Mouse (Mus musculus): ENCODE measurements around the gene Wdr13. TPM values are rescaled to one million over a fixed set of nuclear protein-coding genes. Genes with fewer than 3 reads are reported as not detected.

Wdr13 gene
- polyA plus RNA-seq, 1 experiment from 2014 or later = 66.1 TPM

DNA sequence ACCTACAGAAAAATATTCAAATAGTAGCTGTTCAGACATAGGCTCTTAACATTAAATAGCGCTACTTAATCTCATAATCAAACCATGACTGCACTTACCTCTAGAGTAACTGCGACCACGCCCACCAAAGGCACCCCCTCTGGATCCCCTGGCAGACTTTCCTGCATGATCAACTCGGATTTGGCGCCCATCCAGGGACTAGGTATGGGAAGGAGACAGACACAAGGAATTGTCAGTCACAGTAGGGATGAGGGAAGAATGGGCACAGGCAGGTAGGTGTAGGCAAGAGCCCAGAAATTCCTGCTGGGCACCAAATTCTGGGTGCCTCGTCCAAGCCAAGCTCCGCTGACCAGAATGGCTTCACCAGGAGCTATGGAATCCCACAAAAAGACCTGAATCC is 11.1 kb upstream of the Wdr13 start:
- ChIA-PET POLR2A (no interaction called here), CTCF (no interaction called here)
- DNase-seq (ENCODE audit: low read depth, low spot score) = no peak
- ATAC-seq = no peak
- H3K27me3 ChIP-seq = peaks cover 11% of the 10 kb centered on the region
- TF ChIP-seq CTCF (IDR thresholded peaks at IDR 0.05) = no peak
- in situ Hi-C loops (cut with MboI; ENCODE audit: low pct_unique_long_range_greater_than_20kb) = no loop called here

DNA sequence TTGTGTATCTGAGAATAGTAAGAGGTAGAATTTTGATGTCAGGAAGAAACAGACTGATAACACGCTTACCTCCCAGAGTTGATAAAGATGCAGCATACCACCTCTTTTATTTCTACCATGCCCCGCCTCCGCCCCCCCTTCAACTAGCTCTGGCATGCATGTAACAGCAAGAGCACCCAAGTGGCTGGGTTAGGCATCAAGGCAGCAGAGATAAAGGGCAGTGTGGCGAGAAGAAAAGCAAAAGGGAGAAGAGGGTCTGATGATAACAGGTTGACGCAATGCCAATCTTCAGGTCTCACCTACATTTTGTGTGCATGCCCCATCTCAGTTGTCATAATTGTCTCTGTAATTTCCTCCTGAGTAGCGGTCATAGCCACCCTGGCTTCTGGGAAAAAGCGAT is 10.3 kb upstream of the Wdr13 start:
- POLR2A ChIA-PET = no interaction called here
- DNase-seq (ENCODE audit: low read depth, low spot score) (no peak), ATAC-seq (no peak)
- no peak for TF ChIP-seq CTCF (IDR thresholded peaks at IDR 0.05)
- peaks cover 15% of the 10 kb centered on the region for H3K27me3 ChIP-seq
- CTCF ChIA-PET = no interaction called here
- in situ Hi-C loops (cut with MboI; ENCODE audit: low pct_unique_long_range_greater_than_20kb) = no loop called here

DNA sequence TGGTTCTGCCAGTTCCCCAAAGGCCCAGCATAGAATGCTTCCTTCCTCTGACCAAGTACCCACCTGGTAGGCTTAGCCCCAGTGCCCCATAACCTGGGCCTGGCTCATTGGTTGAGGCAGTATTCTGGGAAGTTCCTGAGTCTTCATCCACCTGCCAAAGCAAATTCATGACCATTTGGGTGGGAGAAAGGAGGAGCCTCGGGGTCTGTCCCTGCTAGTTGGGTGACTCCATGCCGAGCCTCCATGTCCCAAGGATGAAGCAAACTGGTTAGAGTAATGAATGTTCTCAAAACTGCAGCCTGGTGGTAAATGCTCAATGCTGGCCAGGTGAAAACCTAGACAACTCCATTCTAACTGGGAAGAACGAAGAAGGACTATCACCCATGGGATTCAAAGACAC is 8.4 kb upstream of the Wdr13 start:
- in situ Hi-C loops (cut with MboI; ENCODE audit: low pct_unique_long_range_greater_than_20kb) = no loop called here
- TF ChIP-seq CTCF (IDR thresholded peaks at IDR 0.05) = no peak
- no peak for DNase-seq (ENCODE audit: low read depth, low spot score)
- POLR2A ChIA-PET = interaction anchor here (1.3 kb wide), 1 partner anchor 9 kb away, joined by 4 read pairs; no protein-coding TSS in a partner anchor
- CTCF ChIA-PET = interaction anchor here (0.8 kb wide), 1 partner anchor 9 kb away, joined by 3 read pairs; no protein-coding TSS in a partner anchor
- peaks cover 15% of the 10 kb centered on the region for H3K27me3 ChIP-seq
- no peak for ATAC-seq

DNA sequence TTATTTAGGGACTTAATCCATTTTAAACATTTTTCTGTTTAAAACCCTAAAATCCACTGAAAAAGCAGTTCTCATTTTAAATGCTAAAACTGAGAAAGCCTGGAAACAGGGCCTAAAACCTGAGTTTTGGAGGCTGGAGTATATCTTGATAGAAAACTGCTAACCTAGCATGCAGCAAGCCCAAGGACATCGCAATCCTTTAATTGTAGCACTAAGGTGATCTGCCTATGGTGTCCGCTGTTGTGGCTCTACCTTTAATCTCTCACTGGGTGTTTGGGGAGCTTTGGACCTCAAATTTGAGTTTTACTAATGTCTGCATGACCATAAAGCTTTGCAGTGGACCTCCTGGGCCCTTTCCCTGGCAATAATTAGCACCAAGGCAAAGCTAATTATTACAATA is 7.8 kb upstream of the Wdr13 start:
- DNase-seq (ENCODE audit: low read depth, low spot score) (no peak), ATAC-seq (no peak)
- peaks cover 15% of the 10 kb centered on the region for H3K27me3 ChIP-seq
- ChIA-PET CTCF (interaction anchor here (0.8 kb wide), 1 partner anchor 9 kb away, joined by 3 read pairs; no protein-coding TSS in a partner anchor), POLR2A (interaction anchor here (1.3 kb wide), 1 partner anchor 9 kb away, joined by 4 read pairs; no protein-coding TSS in a partner anchor)
- in situ Hi-C loops (cut with MboI; ENCODE audit: low pct_unique_long_range_greater_than_20kb) = no loop called here
- TF ChIP-seq CTCF (IDR thresholded peaks at IDR 0.05) = no peak

DNA sequence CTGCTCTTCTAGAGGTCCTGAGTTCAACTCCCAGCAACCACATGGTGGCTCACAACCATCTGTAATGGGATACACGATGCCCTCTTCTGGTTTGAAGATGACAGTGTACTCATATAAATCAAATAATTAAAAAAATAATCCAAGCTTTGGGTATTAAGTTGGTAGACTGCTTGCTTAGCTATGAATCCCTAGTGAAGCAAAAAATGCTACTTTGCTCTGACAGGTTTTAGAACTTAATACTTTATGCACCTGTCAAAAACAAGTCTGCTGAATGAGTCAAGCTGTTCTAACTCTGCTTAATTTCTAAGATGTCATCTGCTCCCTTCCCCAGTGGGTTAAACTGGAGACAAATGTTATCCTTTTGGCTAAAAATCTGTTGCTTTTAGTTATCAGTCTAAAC is 6.8 kb upstream of the Wdr13 start:
- POLR2A ChIA-PET = interaction anchor here (1.3 kb wide), 1 partner anchor 8 kb away, joined by 4 read pairs; no protein-coding TSS in a partner anchor
- CTCF ChIA-PET = interaction anchor here (0.8 to 1.1 kb wide), 2 partner anchors 10 to 141 kb away, joined by 3 read pairs; no protein-coding TSS in a partner anchor
- in situ Hi-C loops (cut with MboI; ENCODE audit: low pct_unique_long_range_greater_than_20kb) = no loop called here
- ATAC-seq (no peak), DNase-seq (ENCODE audit: low read depth, low spot score) (no peak)
- TF ChIP-seq CTCF (IDR thresholded peaks at IDR 0.05) = no peak
- peaks cover 12% of the 10 kb centered on the region for H3K27me3 ChIP-seq

DNA sequence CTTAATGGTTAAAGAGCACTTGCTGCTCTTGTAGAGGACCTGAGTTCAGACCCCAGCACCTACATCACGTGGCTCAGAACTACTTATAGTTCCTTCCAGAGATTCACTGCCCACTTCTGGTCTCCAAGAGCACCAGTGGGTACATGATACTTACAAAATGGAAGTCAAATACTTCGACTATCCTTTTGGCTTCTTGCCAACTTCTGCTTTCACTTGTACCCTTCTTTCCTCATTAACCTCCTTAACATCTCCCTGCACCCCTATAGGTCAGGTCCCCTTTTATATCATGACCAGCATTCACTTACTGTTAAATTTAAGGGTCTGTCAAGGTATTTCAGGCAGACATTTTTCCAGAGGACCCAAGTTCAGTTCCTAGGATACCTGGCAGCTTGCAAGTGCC is 3.2 kb upstream of the Wdr13 start:
- TF ChIP-seq CTCF (IDR thresholded peaks at IDR 0.05) = no peak
- DNase-seq (ENCODE audit: low read depth, low spot score) = no peak
- POLR2A ChIA-PET = interaction anchor here (0.6 kb wide), 1 partner anchor 1744 kb away, joined by 3 read pairs; no protein-coding TSS in a partner anchor
- in situ Hi-C loops (cut with MboI; ENCODE audit: low pct_unique_long_range_greater_than_20kb) = no loop called here
- H3K27me3 ChIP-seq = peaks cover 4% of the 10 kb centered on the region
- no peak for ATAC-seq
- CTCF ChIA-PET = no interaction called here

DNA sequence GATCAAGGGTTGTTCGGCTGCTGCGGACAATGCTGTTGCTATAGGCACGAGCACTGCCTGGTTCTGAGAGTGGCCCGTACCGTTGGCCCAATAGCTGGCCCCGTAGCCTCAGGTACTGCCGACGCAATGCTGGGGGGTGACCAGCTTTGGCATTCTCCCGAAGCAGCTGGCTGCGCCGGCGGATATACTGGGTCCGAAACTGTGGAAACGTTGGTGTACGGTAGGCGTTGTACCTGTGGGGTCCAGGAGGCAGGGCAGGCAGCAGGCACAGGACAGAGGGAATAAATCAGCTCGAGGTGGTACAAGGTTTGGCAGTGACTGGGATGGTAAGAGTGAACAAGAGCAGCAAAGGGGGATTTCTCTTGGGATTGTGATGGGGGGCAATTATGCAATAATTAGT is 1.3 kb downstream of the Wdr13 start:
- DNase-seq (ENCODE audit: low read depth, low spot score) (no peak), ATAC-seq (no peak)
- in situ Hi-C loops (cut with MboI; ENCODE audit: low pct_unique_long_range_greater_than_20kb) = no loop called here
- H3K27me3 ChIP-seq = no peaks in the 10 kb centered on the region
- TF ChIP-seq CTCF (IDR thresholded peaks at IDR 0.05) = no peak
- ChIA-PET CTCF (interaction anchor here (1.1 to 1.2 kb wide), 2 partner anchors 9 to 16 kb away, joined by 3 to 4 read pairs; no protein-coding TSS in a partner anchor), POLR2A (interaction anchor here (1.0 kb wide), 1 partner anchor 9 kb away, joined by 4 read pairs; no protein-coding TSS in a partner anchor)

DNA sequence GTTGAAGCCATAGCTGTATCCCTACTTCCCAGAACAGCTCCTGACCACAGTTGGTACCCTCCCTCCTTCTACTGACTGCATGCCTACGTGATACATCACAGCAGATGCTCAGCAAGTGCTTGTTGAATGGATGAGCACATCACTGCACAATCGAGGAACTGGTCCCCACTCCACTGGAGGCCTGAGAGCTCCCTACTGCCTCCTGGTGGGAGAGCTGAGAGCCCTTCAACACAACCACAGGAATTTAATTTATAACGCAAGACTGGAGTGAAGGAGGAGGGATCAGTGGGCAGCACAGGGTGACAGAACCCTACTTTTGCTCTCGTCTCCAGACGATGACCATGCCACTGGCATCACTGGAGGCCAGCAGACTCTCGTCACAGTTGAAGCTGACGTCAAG is 7.5 kb downstream of the Wdr13 start:
- no peaks in the 10 kb centered on the region for H3K27me3 ChIP-seq
- ATAC-seq = peak; percentile 79
- ChIA-PET CTCF (interaction anchor here (1.0 to 2.1 kb wide), 7 partner anchors 8 to 129 kb away, joined by 3 to 6 read pairs (median 3); partner anchors contain the start of gene Porcn), POLR2A (no interaction called here)
- in situ Hi-C loops (cut with MboI; ENCODE audit: low pct_unique_long_range_greater_than_20kb) = no loop called here
- no peak for DNase-seq (ENCODE audit: low read depth, low spot score)
- TF ChIP-seq CTCF (IDR thresholded peaks at IDR 0.05) = no peak

DNA sequence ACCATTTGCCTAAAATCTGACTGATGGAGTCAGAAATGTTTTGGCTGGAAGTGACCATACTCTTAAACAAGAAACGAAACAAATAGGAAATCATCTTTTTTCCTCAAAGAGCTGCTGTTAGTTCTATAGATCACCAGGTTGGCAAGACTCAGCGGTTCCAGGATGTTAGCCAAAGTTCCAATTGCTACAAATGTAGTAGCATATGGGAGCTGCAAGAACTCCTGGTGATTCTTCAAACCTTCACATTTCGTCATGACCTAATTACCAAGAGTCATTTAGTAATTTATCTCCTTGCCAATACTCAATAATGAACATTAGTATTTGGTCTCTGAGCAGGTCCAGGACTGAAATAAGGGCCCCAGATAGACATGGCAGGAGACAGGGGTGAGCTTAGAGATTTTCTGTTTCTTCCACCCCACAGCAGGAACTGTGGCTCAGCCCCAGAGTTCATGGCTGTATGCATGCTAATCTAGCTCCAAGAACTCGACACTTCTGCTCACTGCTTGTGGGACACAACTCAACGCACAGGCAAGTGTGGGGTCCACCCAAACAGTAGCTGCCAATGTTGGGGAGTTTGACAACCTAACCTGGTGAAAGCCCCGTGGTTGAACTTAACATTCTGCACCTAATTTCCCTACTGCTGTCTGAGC is 8.7 kb downstream of the Wdr13 start:
- ATAC-seq (no peak), DNase-seq (ENCODE audit: low read depth, low spot score) (no peak)
- ChIA-PET POLR2A (interaction anchor here (0.8 kb wide), 1 partner anchor 21 kb away, joined by 3 read pairs; no protein-coding TSS in a partner anchor), CTCF (interaction anchor here (1.1 to 1.9 kb wide), 2 partner anchors 18 to 26 kb away, joined by 3 to 6 read pairs; no protein-coding TSS in a partner anchor)
- no peaks in the 10 kb centered on the region for H3K27me3 ChIP-seq
- in situ Hi-C loops (cut with MboI; ENCODE audit: low pct_unique_long_range_greater_than_20kb) = no loop called here
- no peak for TF ChIP-seq CTCF (IDR thresholded peaks at IDR 0.05)

DNA sequence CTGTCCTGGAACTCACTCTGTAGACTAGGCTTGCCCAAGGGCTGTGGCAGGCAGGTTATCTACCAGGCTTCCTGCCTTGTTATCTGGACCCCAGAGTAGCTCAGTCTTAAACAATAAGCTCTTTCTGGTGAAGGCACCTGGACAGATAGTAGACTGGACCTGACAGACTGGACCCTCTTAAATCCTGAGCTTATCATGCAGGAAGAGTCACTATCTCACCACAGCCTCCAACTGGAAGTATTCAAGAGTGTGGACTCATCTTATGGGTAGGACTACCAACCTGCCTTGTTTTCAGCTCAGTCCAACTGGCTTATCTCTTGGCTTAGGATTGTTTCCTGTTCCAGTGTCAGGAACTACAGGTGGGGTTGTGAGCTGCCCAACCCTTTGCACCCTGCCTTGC is 15.4 kb downstream of the Wdr13 start:
- DNase-seq (ENCODE audit: low read depth, low spot score) (no peak), ATAC-seq (no peak)
- ChIA-PET POLR2A (no interaction called here), CTCF (interaction anchor here (0.9 kb wide), 1 partner anchor 8 kb away, joined by 3 read pairs; no protein-coding TSS in a partner anchor)
- H3K27me3 ChIP-seq = no peaks in the 10 kb centered on the region
- in situ Hi-C loops (cut with MboI; ENCODE audit: low pct_unique_long_range_greater_than_20kb) = no loop called here
- no peak for TF ChIP-seq CTCF (IDR thresholded peaks at IDR 0.05)

DNA sequence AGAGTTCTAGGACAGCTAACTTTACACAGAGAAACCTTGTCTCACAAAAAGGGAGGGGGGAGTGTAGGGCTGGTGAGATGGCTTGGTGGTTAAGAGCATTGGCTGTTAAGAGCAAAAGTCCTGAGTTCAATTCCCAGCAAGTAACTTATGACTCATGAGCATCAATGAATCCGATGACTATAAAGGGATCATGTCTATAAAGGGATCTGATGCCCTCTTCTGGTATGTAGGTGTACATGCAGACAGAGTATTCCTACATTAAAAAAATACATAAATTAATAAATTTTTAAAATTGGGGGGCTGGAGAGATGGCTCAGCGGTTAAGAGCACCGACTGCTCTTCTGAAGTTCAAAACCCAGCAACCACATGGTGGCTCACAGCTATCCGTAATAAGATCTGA is 17.4 kb downstream of the Wdr13 start:
- no peaks in the 10 kb centered on the region for H3K27me3 ChIP-seq
- ATAC-seq (no peak), DNase-seq (ENCODE audit: low read depth, low spot score) (no peak)
- TF ChIP-seq CTCF (IDR thresholded peaks at IDR 0.05) = peak; percentile 54
- ChIA-PET POLR2A (no interaction called here), CTCF (interaction anchor here (1.4 kb wide), 2 partner anchors 10 to 16 kb away, joined by 4 read pairs; no protein-coding TSS in a partner anchor)
- in situ Hi-C loops (cut with MboI; ENCODE audit: low pct_unique_long_range_greater_than_20kb) = no loop called here
